Mouse (Mus musculus) kidney, postnatal 14 days (tissue): ENCODE data around the gene Dpf3.

Experiments
- DNase-seq: peaks from one replicate; pipeline ENCODE4 v3.0.0; 2022; ENCODE audit warnings: mixed read lengths

Dpf3 gene

GRCm38 (mm10) chr12:83405374-83406125, 82.0 kb downstream of the Dpf3 start:
- DNase-seq, result peak; percentile 13

DNA sequence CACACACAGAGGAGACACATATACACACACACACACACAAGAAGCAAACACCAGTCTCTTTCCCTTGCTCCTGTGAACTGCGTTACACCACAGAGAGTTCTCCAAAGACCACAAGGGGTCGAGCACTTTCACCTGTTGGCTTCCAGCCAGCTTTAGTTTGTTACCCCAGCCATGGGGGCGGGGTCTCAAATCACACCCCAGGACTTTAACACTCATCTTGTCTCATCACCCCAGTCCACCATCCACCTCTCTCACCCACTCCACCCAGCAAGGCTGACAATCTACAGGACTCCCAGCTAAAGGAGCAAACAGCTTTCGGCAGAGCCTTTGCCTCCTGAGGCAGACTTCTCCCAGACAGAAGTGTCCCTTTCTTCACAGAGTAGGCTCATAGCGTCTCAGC, 85.2 kb downstream of the Dpf3 start:
- DNase-seq, result no peak

DNA sequence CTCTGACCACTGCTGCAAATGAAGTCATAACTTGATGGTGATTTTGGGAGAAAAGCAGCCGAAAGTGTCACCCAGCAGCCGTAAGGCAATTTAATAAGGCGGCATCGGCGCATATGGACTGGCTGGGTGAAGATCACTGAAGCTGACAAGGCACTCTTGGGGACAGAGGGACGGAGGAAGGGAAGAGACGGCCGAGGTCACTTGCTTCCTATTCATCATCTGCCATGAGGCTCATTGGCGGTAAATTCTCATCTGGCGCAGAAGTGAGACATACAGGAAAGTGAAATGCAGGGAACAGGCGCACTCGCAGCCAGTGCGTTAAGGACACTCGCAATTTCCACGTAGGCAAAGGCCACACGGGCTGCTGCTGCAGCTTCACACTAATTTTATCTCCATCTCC, 95.5 kb downstream of the Dpf3 start:
- DNase-seq, result no peak

GRCm38 (mm10) chr12:83387554-83387953, 100.0 kb downstream of the Dpf3 start:
- no peak for DNase-seq

GRCm38 (mm10) chr12:83381072-83381471, 106.4 kb downstream of the Dpf3 start:
- no peak for DNase-seq

DNA sequence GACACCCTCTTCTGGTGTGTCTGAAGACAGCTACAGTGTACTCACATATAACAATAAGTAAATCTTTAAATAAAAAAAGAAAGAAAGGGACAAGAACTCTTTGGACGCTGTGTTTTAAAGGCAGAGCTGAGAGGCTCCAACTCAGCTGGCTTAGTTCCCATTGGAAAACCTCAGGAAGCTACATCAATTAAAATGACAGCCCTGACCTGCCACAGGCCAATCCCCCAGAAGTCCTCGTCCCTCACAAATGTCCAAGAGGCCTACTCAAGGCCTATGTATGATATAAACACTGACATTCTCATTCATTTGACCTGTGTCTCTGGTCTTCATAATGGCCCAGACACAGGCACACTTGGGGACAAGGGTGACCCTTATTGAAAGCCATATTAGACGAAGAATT, 107.5 kb downstream of the Dpf3 start:
- peak; percentile 24 for DNase-seq

GRCm38 (mm10) chr12:83375015-83375831, 112.3 kb downstream of the Dpf3 start:
- DNase-seq, result no peak

- DNase-seq, result no peak
Observed at GRCm38 (mm10) chr12:83373081-83373480, 114.4 kb downstream of the Dpf3 start.

GRCm38 (mm10) chr12:83372290-83372689, 115.2 kb downstream of the Dpf3 start:
- DNase-seq, result no peak

DNA sequence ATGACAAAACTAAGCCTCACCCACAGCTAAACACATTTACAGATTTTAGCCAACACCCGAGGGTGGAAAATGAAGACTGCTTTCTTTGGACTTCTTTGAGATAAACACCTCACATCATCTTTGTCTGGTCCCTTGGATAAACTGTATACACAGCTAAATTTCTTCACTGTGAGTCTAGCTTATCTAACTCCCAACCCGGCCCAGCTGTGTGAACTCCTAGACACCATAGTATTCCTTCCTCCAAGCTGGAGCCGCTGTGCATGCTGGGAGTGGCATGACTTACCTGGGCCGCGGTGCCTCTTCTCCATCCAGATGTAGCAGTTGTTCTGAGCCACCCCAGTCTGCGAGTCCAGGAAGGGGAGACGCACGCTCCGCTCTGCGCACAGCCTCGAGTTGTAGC, 117.3 kb downstream of the Dpf3 start:
- no peak for DNase-seq

DNA sequence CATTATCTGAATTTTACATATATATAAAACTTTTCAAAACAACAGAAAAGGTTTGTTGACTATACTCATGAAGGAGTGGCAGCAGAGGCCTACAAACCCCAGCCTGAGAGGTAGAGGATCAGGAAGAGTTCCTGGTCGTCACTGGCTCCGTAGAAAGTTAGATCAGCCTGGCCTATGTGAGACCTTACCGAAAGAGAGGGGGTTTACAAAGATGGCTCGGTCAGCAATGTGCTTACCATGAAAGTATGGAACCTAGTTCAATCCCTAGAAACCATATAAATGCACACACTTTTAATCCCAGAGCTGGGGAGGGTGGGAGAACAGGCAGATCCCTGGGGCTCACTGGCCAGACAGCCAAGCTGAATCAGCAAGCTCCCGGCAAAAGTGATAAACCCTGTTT, 118.1 kb downstream of the Dpf3 start:
- no peak for DNase-seq

DNA sequence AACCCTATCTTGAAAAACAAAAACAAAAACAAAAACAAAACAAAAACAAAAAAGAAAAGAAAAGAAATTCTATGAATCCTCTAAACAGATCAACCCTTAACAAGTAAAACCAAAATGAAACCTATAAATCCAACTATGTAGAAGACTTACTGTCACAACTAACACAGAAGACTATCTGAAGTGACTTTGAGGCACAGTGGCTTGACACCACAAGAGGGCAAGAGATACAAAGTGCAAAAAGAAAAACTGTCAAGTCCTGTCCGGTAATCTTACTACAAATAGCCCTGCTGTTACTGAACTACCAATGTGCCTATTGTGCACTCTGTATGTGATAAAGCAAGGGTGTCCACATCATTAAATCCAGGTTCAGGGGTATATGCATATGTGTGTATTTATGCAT, 120.0 kb downstream of the Dpf3 start:
- DNase-seq, result no peak

- no peak for DNase-seq
Observed at GRCm38 (mm10) chr12:83364771-83365170, 122.7 kb downstream of the Dpf3 start.

- DNase-seq, result no peak
Observed at GRCm38 (mm10) chr12:83361801-83362200, 125.7 kb downstream of the Dpf3 start.

DNA sequence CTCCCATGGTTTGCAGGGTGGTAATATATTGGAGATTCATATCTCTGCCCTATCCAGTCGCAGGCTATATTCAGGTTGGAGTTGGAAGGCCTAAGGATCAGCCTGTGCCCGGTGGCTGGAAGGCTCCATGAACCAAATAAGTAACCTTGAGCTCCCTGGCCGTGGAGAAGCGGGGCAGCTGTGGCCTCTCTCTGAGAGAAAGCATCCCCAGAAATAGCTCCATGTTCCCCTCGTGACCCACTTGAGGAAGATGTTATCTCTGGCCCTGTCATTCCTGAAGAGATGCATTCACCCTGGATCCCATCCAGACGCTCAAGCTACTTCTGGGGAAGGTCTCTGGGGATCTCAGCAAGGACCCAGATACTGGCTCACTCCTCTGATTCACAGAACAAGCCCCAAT, 134.9 kb downstream of the Dpf3 start:
- no peak for DNase-seq

- DNase-seq, result no peak
Observed at GRCm38 (mm10) chr12:83349736-83350135, 137.8 kb downstream of the Dpf3 start.

DNA sequence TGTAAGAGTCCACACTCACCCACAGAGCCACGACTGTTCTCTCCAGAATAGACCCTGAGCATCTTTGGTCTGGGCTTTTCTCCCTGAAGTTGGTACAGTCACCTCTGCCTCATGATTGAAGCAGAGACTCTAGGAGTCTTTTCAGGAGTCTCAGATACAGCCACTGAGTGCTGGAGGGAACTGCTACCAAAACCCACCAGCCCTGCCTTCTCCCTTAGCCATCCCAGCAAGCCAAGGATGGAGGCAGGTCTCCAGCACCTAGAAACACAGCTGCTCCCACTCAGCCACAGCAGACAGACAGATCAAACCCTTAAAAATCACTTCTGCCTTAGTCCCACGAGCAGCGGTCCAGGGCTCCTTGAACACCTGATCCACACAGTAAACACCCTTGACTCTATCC, 139.3 kb downstream of the Dpf3 start:
- no peak for DNase-seq

- peak; percentile 74 for DNase-seq
Observed at GRCm38 (mm10) chr12:83342875-83343185, 144.7 kb downstream of the Dpf3 start.

GRCm38 (mm10) chr12:83342035-83342874, 145.3 kb downstream of the Dpf3 start:
- DNase-seq, result peak; percentile 27

GRCm38 (mm10) chr12:83340960-83341359, 146.6 kb downstream of the Dpf3 start:
- no peak for DNase-seq

DNA sequence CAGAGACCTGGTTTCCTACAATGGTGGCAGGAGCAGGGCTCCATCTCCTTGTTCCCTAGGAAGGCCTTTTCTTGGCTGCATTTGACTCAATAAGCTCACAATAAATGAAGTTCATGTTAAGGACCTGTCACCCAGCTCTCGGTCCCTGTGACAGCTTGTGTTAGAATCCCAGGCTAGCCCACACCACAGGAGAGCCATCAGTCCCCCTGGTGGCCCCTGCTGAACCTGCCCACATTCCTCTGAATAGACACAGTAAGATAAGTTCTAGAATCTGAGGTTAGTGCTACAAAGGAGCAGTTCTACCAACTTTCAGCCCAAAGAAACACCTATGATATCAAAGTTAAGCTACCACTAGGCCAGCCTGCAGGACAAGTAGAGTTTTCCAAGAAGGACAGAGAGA, 149.2 kb downstream of the Dpf3 start:
- DNase-seq, result no peak

DNA sequence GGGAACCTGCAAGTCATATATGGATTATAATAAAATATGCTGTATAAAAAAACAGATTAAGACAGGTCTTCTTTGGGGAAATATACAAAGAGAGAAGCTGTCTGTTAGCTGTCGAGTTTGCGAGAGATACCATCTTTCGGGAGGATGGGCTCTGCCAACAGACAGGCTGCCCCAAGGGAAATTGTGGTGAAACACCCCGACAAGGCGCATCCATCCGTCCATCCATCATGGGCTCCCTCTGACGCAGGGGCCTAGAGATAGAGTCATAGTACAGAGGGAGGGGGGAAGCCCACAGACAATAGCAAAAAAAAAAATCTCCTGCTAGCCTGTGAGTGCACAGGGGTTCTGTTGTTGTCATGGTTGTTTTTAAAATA, 149.8 kb downstream of the Dpf3 start:
- no peak for DNase-seq

DNA sequence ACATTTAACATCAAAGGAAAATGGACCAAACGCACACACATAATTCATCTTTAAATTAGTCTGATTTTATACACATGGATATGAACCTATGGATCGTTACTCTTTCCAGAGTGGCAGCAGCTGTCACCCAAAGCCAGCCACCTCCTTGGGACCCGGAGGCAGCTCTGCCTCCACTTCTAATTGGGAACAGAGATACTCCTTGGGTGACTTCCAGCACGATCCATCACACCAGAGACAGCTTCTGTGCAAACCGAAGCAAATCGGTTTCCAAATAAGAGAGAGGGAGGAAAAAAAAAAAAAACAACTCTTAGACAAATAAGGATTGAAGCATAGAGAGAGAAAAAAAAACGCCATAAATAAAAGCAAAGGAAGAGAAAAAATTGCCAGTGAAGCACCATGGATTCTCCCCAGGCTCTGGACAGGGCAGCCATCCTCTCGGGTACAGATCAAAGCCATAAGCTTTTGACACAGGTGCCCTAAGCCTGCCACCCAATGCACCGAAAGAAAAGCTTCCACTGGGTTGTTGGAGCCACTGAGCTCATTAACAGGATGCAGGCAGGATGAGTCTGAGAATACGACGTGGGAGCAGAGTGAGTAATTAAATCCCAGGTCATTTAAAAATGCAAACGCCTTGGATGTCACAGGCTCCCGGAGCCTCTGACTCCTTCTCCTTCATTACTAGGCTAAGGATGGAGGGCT, 150.3 kb downstream of the Dpf3 start:
- peak; percentile 43 for DNase-seq
